Mouse (Mus musculus) yolk sac, embryonic 10.5 days (tissue): Measurements from ENCODE around the gene Nphp1.
A peak's percentile ranks its signal among the peaks of the same experiment; 100 is the strongest.

Experiments used
- DNase-seq: peaks from one replicate; pipeline ENCODE4 v3.0.0-alpha.2; 2017; ENCODE audit warnings: low spot score

The Nphp1 gene

DNA sequence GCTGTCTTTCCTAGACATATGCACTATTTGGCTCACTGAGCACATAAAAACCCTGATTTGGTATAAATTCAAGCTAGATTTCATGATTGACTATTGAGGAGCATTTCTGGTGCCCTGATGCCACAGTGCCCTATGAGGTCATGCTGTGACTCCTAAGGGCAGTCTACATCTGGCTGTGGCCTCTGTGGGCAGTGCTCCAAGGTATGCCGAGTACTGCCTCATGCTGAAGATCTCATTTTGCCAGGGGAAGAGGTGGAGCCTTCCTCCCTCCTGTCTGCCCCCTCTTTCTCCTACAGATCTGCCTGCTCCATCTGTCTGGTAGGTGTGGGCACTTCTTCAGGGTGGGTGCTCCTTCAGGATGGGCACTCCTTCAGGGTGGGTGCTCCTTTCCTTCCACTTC, 39.3 kb downstream of the Nphp1 start:
- DNase-seq: no peak

GRCm38 (mm10) chr2:127748316-127748715, 40.4 kb downstream of the Nphp1 start:
- DNase-seq: no peak

GRCm38 (mm10) chr2:127742637-127743036, 46.1 kb downstream of the Nphp1 start:
- no peak for DNase-seq

DNA sequence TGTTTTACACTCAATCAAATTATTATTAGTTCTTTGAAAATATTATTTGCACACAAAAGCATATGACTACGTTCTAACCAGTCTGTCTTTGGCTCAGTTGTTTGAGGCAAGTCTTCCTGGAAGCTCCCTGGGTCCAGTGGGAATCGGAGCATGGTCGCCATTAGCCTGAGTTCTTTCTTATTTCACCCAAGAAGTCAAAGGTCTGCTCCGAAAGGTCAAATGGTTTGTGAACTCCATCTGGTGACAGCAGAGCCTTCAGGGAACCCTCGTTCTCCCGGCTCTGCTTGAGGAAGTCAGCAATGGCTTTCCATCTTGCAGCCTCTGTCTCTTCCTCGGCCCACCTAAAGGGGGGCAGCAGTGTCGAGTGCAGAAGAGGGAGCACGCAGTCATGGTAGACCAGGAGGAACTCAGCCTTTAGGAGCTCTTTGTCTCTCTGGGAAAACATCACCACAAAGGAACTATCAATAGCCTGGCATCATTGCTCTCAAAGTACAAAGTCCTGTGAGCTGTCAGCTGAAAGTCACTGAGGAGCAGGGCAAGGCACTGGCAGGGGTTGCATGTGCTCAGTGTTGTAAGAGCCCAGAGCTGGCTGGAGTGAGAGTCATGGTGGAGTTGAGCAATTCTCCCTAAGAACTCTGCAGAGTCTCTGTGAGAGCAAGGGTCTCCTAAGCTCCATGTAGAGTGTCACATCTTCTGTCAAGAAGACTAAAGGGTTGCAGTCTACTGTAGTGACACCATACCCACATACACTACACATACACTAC, 47.8 kb downstream of the Nphp1 start:
- no peak for DNase-seq

- no peak for DNase-seq
Measured at GRCm38 (mm10) chr2:127737885-127738284, 50.8 kb downstream of the Nphp1 start.

GRCm38 (mm10) chr2:127736631-127737209, 52.0 kb downstream of the Nphp1 start:
- DNase-seq: no peak

DNA sequence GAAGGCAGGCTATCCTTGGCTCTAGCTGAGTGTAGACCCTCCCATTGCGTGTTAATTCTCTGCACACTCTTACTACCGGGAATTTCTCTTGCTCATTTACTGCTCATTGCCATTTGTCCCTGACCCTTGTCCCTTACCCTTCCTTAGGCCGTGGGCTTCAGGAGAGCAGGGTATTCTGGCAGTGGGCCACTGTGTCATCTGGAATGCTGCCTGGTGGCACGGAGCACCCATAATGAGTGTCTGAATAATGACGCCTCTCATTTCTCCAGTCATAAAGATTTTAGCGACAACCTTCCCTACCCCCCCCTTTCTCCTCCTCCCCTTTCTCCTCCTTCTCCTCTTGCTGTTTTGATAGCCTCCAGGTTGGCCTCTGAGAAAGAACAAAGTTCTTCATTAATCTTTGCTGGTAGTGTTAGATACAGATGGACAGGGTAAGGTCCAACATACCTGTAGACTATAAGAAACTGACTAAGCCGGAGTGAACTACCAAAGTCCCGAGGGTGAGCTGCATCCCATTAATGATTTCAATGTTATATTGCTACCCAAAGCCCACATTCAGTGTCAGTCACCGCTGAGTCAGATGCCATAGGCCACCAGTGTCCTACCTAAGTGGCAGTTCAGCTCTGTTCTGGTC, 53.1 kb downstream of the Nphp1 start:
- DNase-seq: no peak

DNA sequence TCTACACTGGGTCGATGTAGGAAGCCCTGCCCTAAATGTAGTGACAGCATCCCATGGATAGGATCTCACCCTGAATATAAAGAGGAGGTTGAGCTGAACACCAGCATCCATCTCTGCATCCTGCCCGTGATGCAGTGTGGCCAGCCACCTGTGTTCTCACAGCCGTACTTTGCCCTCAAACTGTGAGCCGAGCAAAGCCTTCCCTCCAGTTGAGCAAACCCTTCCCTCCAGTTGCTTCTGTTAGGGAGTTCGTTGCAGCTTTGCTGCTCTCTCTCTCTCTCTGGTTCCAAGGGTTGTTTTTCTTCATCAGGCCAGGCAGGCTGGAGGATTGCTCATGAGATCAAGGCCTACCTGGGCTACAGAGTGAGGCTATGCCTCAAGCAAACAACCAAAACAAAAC, 53.8 kb downstream of the Nphp1 start:
- DNase-seq: no peak

DNA sequence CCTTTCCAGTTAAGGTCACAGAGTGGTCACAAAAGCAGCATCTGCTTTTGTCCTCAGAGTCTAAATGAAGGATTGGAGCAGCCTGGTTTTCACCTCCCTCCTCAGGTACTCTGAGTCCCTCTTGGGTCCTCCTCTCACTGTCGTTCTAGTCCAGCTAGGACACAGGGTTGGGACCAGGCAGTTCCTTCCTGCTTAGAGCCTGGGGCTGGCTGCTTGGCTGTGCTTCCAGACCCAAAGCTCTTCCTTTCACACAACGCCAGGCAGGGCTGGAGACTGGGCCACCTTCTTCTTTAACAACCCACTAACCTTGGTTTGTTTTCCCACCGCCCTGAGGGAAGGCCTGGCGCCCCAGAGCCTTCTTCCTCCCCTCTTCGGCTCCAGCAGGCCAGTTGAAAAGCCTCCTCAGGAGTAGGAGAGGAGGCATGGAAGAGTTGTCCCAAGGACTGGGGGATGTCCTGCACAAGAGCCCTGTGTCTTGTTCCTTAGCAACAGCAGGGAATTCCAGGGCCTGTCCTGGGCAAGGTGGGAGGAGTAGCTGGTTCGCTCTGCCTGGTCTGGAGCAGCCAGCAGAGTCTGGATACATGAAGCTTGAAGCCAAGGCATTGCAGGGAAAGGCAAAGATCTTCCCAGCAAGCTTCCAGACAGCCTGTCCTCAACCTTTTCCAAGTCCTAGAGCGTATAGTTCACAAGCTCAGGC, 58.2 kb downstream of the Nphp1 start:
- DNase-seq: no peak

GRCm38 (mm10) chr2:127729671-127730070, 59.0 kb downstream of the Nphp1 start, which contains the start of gene Mall:
Gene Mall (minus strand): TSS chr2:127729932.
- DNase-seq: no peak

GRCm38 (mm10) chr2:127728661-127729450, 59.8 kb downstream of the Nphp1 start:
- DNase-seq: no peak

DNA sequence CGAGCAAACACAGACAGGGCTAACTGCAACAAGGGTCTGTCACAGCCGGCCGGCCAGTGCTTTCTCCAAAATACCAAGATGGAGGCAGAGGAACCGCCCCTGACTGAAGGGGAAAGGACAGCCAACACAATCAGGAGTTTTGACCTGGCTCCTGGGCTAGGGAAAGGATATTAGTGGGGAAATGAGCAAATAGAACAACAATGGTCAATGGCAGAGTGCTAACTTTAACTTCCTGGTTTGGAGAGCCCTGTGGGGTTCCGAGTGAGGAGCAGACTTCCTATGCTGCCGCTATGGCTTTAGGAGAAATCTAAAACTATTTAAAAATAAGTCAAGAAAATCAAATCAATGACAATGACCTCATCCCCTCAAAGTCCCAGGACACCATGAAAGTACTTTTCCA, 60.6 kb downstream of the Nphp1 start:
- no peak for DNase-seq

- no peak for DNase-seq
Measured at GRCm38 (mm10) chr2:127723193-127723592, 65.5 kb downstream of the Nphp1 start.

GRCm38 (mm10) chr2:127722176-127722892, 66.4 kb downstream of the Nphp1 start:
- DNase-seq: peak; percentile 36

- DNase-seq: no peak
Measured at GRCm38 (mm10) chr2:127718839-127719468, 69.7 kb downstream of the Nphp1 start.

DNA sequence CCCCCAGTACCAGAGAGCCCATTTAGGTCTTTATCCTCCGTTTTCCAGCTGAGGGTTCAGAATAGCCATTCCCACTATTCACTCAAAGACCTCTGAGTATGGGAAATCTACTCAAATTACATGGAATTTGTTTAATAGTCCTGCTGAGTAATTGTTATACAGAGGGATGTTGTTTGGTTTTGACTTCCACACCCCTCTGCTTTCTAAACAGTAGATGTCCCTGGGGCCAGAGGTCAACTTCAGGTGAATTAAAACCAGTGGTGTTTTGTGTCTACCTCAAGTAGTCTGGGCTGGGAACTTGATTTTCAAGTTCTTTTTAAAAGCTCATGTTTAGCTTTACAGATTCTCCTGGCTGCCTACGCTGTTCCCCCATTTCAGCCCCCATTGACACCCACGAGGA, 74.0 kb downstream of the Nphp1 start:
- DNase-seq: no peak

DNA sequence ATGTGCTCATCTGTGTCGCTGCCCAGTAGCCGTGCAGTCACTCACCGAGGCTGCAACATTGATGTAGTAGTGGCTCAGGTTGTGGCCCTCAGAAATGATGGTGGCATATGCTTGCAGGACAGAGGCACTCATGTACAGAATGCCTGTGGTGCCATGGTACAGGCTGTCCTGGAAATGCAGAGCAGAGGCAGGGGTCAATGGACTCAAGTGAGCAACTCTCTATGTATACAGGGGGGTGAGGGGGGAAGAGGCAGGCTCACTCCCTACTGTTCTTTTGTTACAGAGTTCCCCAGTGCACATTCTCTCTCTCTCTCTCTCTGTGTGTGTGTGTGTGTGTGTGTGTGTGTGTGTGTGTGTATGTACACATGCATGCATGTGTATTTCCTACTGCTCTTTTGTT, 79.9 kb downstream of the Nphp1 start:
- no peak for DNase-seq

GRCm38 (mm10) chr2:127708060-127708459, 80.6 kb downstream of the Nphp1 start:
- DNase-seq: no peak

- no peak for DNase-seq
Measured at GRCm38 (mm10) chr2:127705267-127705666, 83.4 kb downstream of the Nphp1 start.
